Mouse (Mus musculus): ENCODE measurements around the gene Cyp2w1. TPM values are rescaled to one million over a fixed set of nuclear protein-coding genes. Genes with fewer than 3 reads are reported as not detected.

Cyp2w1 gene
- polyA plus RNA-seq, 1 experiment from 2014 or later: not detected

GRCm38 (mm10) chr5:139320424-139320823 is 32.0 kb upstream of the Cyp2w1 start:
- no peak for ATAC-seq
- no peak overlapping the region for H3K4me3 ChIP-seq (ENCODE audit: low read length)
- WGBS: 76% methylated on average over 7 of the region's 7 CpGs
- H3K4me2 ChIP-seq (ENCODE audit: low read length): no peak overlapping the region
- H3K4me1 ChIP-seq (ENCODE audit: control insufficient read depth, insufficient read depth, low read depth, low read length): peaks cover 14% of the 10 kb centered on the region
- no peaks in the 10 kb centered on the region for H3K36me3 ChIP-seq (ENCODE audit: control insufficient read depth, insufficient read depth, low read length)
- H3K27me3 ChIP-seq (replicated peaks; ENCODE audit: control insufficient read depth, insufficient read depth, low read length): no peaks in the 10 kb centered on the region
- H3K27ac ChIP-seq (ENCODE audit: low read depth, low read length): no peak overlapping the region
- no peak overlapping the region for H3K9ac ChIP-seq (ENCODE audit: low read depth, low read length)
- no peaks in the 10 kb centered on the region for H3K9me3 ChIP-seq (ENCODE audit: control insufficient read depth, low read length)

- Histone ChIP-seq H3K4me1 (ENCODE audit: control insufficient read depth, insufficient read depth, low read depth, low read length) (peaks cover 14% of the 10 kb centered on the region), H3K9ac (ENCODE audit: low read depth, low read length) (no peak overlapping the region), H3K36me3 (ENCODE audit: control insufficient read depth, insufficient read depth, low read length) (no peaks in the 10 kb centered on the region), H3K4me2 (ENCODE audit: low read length) (no peak overlapping the region), H3K27me3 (replicated peaks; ENCODE audit: control insufficient read depth, insufficient read depth, low read length) (no peaks in the 10 kb centered on the region), H3K27ac (ENCODE audit: low read depth, low read length) (no peak overlapping the region), H3K9me3 (ENCODE audit: control insufficient read depth, low read length) (no peaks in the 10 kb centered on the region), H3K4me3 (ENCODE audit: low read length) (no peak overlapping the region)
- 82% methylated on average over 6 of the region's 6 CpGs for WGBS
- no peak for ATAC-seq
These were observed 31.1 kb upstream of the Cyp2w1 start for GRCm38 (mm10) chr5:139321331-139321730.

GRCm38 (mm10) chr5:139323260-139323924 is 29.0 kb upstream of the Cyp2w1 start:
- Histone ChIP-seq H3K27me3 (replicated peaks; ENCODE audit: control insufficient read depth, insufficient read depth, low read length) (no peaks in the 10 kb centered on the region; the same call in 1 of the 2 replicates), H3K36me3 (ENCODE audit: control insufficient read depth, insufficient read depth, low read length) (no peaks in the 10 kb centered on the region), H3K9ac (ENCODE audit: low read depth, low read length) (peak overlapping the region; percentile 89; the same call in 1 of the 2 replicates), H3K4me2 (ENCODE audit: low read length) (peak overlapping the region; percentile 74), H3K27ac (ENCODE audit: low read depth, low read length) (no peak overlapping the region), H3K4me3 (ENCODE audit: low read length) (peak overlapping the region; percentile 70), H3K9me3 (ENCODE audit: control insufficient read depth, low read length) (no peaks in the 10 kb centered on the region), H3K4me1 (ENCODE audit: control insufficient read depth, insufficient read depth, low read depth, low read length) (peaks cover 14% of the 10 kb centered on the region)
- no peak for ATAC-seq
- WGBS: 80% methylated on average over 9 of the region's 9 CpGs

- Histone ChIP-seq H3K9me3 (ENCODE audit: control insufficient read depth, low read length) (no peaks in the 10 kb centered on the region), H3K36me3 (ENCODE audit: control insufficient read depth, insufficient read depth, low read length) (no peaks in the 10 kb centered on the region), H3K4me2 (ENCODE audit: low read length) (peak overlapping the region; percentile 74), H3K9ac (ENCODE audit: low read depth, low read length) (peak overlapping the region; percentile 89), H3K4me3 (ENCODE audit: low read length) (peak overlapping the region; percentile 70), H3K4me1 (ENCODE audit: control insufficient read depth, insufficient read depth, low read depth, low read length) (peaks cover 14% of the 10 kb centered on the region), H3K27me3 (replicated peaks; ENCODE audit: control insufficient read depth, insufficient read depth, low read length) (no peaks in the 10 kb centered on the region; the same call in 1 of the 2 replicates), H3K27ac (ENCODE audit: low read depth, low read length) (peak overlapping the region; percentile 86)
- 44% methylated on average over 5 of the region's 5 CpGs for WGBS
- ATAC-seq: peak; percentile 28; the same call in 1 of the 2 replicates
These were observed 28.3 kb upstream of the Cyp2w1 start for GRCm38 (mm10) chr5:139324045-139324491.

GRCm38 (mm10) chr5:139324691-139325394 is 27.6 kb upstream of the Cyp2w1 start:
- H3K27ac ChIP-seq (ENCODE audit: low read depth, low read length): peak overlapping the region; percentile 86
- H3K4me1 ChIP-seq (ENCODE audit: control insufficient read depth, insufficient read depth, low read depth, low read length): peaks cover 14% of the 10 kb centered on the region
- ATAC-seq: peak; percentile 50
- H3K36me3 ChIP-seq (ENCODE audit: control insufficient read depth, insufficient read depth, low read length): no peaks in the 10 kb centered on the region
- H3K4me3 ChIP-seq (ENCODE audit: low read length): peak overlapping the region; percentile 70
- no peaks in the 10 kb centered on the region for H3K9me3 ChIP-seq (ENCODE audit: control insufficient read depth, low read length)
- WGBS: 4% methylated on average over 33 of the region's 62 CpGs
- no peaks in the 10 kb centered on the region; the same call in 1 of the 2 replicates for H3K27me3 ChIP-seq (replicated peaks; ENCODE audit: control insufficient read depth, insufficient read depth, low read length)
- H3K4me2 ChIP-seq (ENCODE audit: low read length): peak overlapping the region; percentile 74
- H3K9ac ChIP-seq (ENCODE audit: low read depth, low read length): peak overlapping the region; percentile 89

GRCm38 (mm10) chr5:139325395-139325966 is 26.9 kb upstream of the Cyp2w1 start, which contains the start of gene Adap1:
Adap1 (minus strand) TSS chr5:139325622.
- WGBS: 2% methylated on average over 53 of the region's 61 CpGs

GRCm38 (mm10) chr5:139326111-139326696 is 26.2 kb upstream of the Cyp2w1 start:
- no peak overlapping the region for H3K4me3 ChIP-seq (ENCODE audit: low read length)
- H3K27ac ChIP-seq (ENCODE audit: low read depth, low read length): no peak overlapping the region
- no peak overlapping the region; the same call in 1 of the 2 replicates for H3K4me2 ChIP-seq (ENCODE audit: low read length)
- WGBS: 62% methylated on average over 13 of the region's 13 CpGs
- no peak for ATAC-seq
- H3K4me1 ChIP-seq (ENCODE audit: control insufficient read depth, insufficient read depth, low read depth, low read length): peaks cover 14% of the 10 kb centered on the region
- no peak overlapping the region for H3K9ac ChIP-seq (ENCODE audit: low read depth, low read length)
- H3K27me3 ChIP-seq (replicated peaks; ENCODE audit: control insufficient read depth, insufficient read depth, low read length): no peaks in the 10 kb centered on the region; the same call in 1 of the 2 replicates
- no peaks in the 10 kb centered on the region for H3K9me3 ChIP-seq (ENCODE audit: control insufficient read depth, low read length)
- H3K36me3 ChIP-seq (ENCODE audit: control insufficient read depth, insufficient read depth, low read length): no peaks in the 10 kb centered on the region

More at GRCm38 (mm10) chr5:139325395-139325966, 26.9 kb upstream of the Cyp2w1 start, which contains the start of gene Adap1:
- no peaks in the 10 kb centered on the region; the same call in 1 of the 2 replicates for H3K27me3 ChIP-seq (replicated peaks; ENCODE audit: control insufficient read depth, insufficient read depth, low read length)
- peak within 1 kb of the TSS; percentile 89 for H3K9ac ChIP-seq (ENCODE audit: low read depth, low read length)
- peaks cover 14% of the 10 kb centered on the region for H3K4me1 ChIP-seq (ENCODE audit: control insufficient read depth, insufficient read depth, low read depth, low read length)
- peak within 1 kb of the TSS; percentile 74 for H3K4me2 ChIP-seq (ENCODE audit: low read length)
- no peaks in the 10 kb centered on the region for H3K36me3 ChIP-seq (ENCODE audit: control insufficient read depth, insufficient read depth, low read length)
- peak; percentile 81 for ATAC-seq
- H3K4me3 ChIP-seq (ENCODE audit: low read length): peak within 1 kb of the TSS; percentile 70
- no peaks in the 10 kb centered on the region for H3K9me3 ChIP-seq (ENCODE audit: control insufficient read depth, low read length)
- peak within 1 kb of the TSS; percentile 86 for H3K27ac ChIP-seq (ENCODE audit: low read depth, low read length)

- Histone ChIP-seq H3K36me3 (ENCODE audit: control insufficient read depth, insufficient read depth, low read length) (no peaks in the 10 kb centered on the region), H3K4me1 (ENCODE audit: control insufficient read depth, insufficient read depth, low read depth, low read length) (peaks cover 16% of the 10 kb centered on the region), H3K9me3 (ENCODE audit: control insufficient read depth, low read length) (no peaks in the 10 kb centered on the region), H3K27ac (ENCODE audit: low read depth, low read length) (no peak overlapping the region), H3K9ac (ENCODE audit: low read depth, low read length) (no peak overlapping the region), H3K4me3 (ENCODE audit: low read length) (no peak overlapping the region), H3K27me3 (replicated peaks; ENCODE audit: control insufficient read depth, insufficient read depth, low read length) (no peaks in the 10 kb centered on the region; the same call in 1 of the 2 replicates), H3K4me2 (ENCODE audit: low read length) (no peak overlapping the region)
- 75% methylated on average over 7 of the region's 7 CpGs for WGBS
- no peak for ATAC-seq
These were observed 25.3 kb upstream of the Cyp2w1 start for GRCm38 (mm10) chr5:139326986-139327633.
